Mouse (Mus musculus) midbrain, embryonic 13.5 days (tissue): ENCODE data around the gene Borcs5. TPM values are rescaled to one million over a fixed set of nuclear protein-coding genes. Genes with fewer than 3 reads are reported as not detected.
"Not testable (repeated sequence)": the region's sequence is repeated elsewhere in the genome, so short reads cannot be mapped to it uniquely, and the experiment has no call there.

ENCODE experiments used
- ATAC-seq: fragments of 200-750 bp; cut with Nextera tagmentation; 2 replicates; pipeline ENCODE4 v1.8.0; 2017; ENCODE audit warnings: mild to moderate bottlenecking, moderate TSS enrichment, moderate library complexity
- H3K27ac ChIP-seq: fragments of 300-500 bp; sonication (generic); 2 replicates; pipeline ENCODE4 v1.5.1; 2015; ENCODE audit warnings: inconsistent platforms, mild to moderate bottlenecking, moderate library complexity
- H3K27me3 ChIP-seq: fragments of 300-500 bp; sonication (generic); 2 replicates; pipeline ENCODE4 v1.6.1; 2015; ENCODE audit warnings: mild to moderate bottlenecking, inconsistent platforms
- H3K36me3 ChIP-seq: fragments of 300-500 bp; sonication (generic); 2 replicates; pipeline ENCODE4 v1.6.1; 2015; ENCODE audit warnings: mild to moderate bottlenecking, inconsistent platforms
- H3K4me1 ChIP-seq: fragments of 300-500 bp; sonication (generic); replicated peaks from 2 replicates; pipeline ENCODE4 v1.6.1; 2015; ENCODE audit warnings: inconsistent platforms
- H3K4me2 ChIP-seq: fragments of 300-500 bp; sonication (generic); replicated peaks from 2 replicates; pipeline ENCODE4 v1.6.1; 2015; ENCODE audit warnings: moderate library complexity, mild to moderate bottlenecking, inconsistent platforms
- H3K4me3 ChIP-seq: fragments of 300-500 bp; sonication (generic); replicated peaks from 2 replicates; pipeline ENCODE4 v1.5.1; 2015; ENCODE audit warnings: mild to moderate bottlenecking, inconsistent platforms
- H3K9ac ChIP-seq: fragments of 300-500 bp; sonication (generic); replicated peaks from 2 replicates; pipeline ENCODE4 v1.6.1; 2015; ENCODE audit warnings: mild to moderate bottlenecking, inconsistent platforms
- H3K9me3 ChIP-seq: fragments of 300-500 bp; sonication (generic); 2 replicates; pipeline ENCODE4 v1.6.1; 2016; ENCODE audit warnings: mild to moderate bottlenecking, inconsistent platforms
- WGBS: fragments of 180-500 bp; shearing (Covaris S2); methylation state at CpG from one replicate; pipeline ENCODE4 v1.1.7; 2015; 5-methylcytosine and 5-hydroxymethylcytosine counted together
- polyA plus RNA-seq: library from polyadenylated mRNA; unstranded; fragments of >200 nt; fragmentation: Nextera tagmentation; extraction: Ambion mirVana; gene quantifications from 2 replicates; pipeline ENCODE4 v1.2.1, GENCODE M21; 2015

Borcs5 gene
- polyA plus RNA-seq, 1 experiment from 2014 or later, result 48.6 TPM

GRCm38 (mm10) chr6:134659108-134659958, 20.0 kb downstream of the Borcs5 start:
- H3K36me3 ChIP-seq, result no peaks in the 10 kb centered on the region
- H3K4me2 ChIP-seq, result no peak overlapping the region
- no peak overlapping the region for H3K9ac ChIP-seq
- H3K27ac ChIP-seq, result no peak overlapping the region
- ATAC-seq, result peak; percentile 92
- H3K4me1 ChIP-seq, result no peaks in the 10 kb centered on the region
- H3K9me3 ChIP-seq, result no peaks in the 10 kb centered on the region
- no peak overlapping the region for H3K4me3 ChIP-seq
- H3K27me3 ChIP-seq, result no peaks in the 10 kb centered on the region
- 22% methylated on average over 9 of the region's 9 CpGs for WGBS

- Histone ChIP-seq H3K27me3 (no peaks in the 10 kb centered on the region), H3K9ac (no peak overlapping the region), H3K27ac (no peak overlapping the region), H3K4me3 (no peak overlapping the region), H3K36me3 (no peaks in the 10 kb centered on the region), H3K9me3 (no peaks in the 10 kb centered on the region), H3K4me2 (no peak overlapping the region), H3K4me1 (no peaks in the 10 kb centered on the region)
- ATAC-seq, result no peak
- whole genome bisulfite sequencing, result 84% methylated on average over 8 of the region's 8 CpGs
Observed at GRCm38 (mm10) chr6:134660714-134661406, 21.6 kb downstream of the Borcs5 start.

- H3K4me3 ChIP-seq, result no peak overlapping the region
- ATAC-seq, result no peak
- H3K27me3 ChIP-seq, result no peaks in the 10 kb centered on the region
- no peaks in the 10 kb centered on the region for H3K36me3 ChIP-seq
- no peak overlapping the region for H3K9ac ChIP-seq
- WGBS, result 83% methylated on average over 5 of the region's 5 CpGs
- no peaks in the 10 kb centered on the region for H3K9me3 ChIP-seq
- H3K4me1 ChIP-seq, result 0 out of 2 replicates have a peak, but pooled peaks cover 2% of the 10 kb centered on the region
- no peak overlapping the region for H3K27ac ChIP-seq
- H3K4me2 ChIP-seq, result no peak overlapping the region
Observed at GRCm38 (mm10) chr6:134664573-134664972, 25.3 kb downstream of the Borcs5 start.

GRCm38 (mm10) chr6:134665817-134666216, 26.5 kb downstream of the Borcs5 start:
- H3K4me3 ChIP-seq, result no peak overlapping the region
- no peaks in the 10 kb centered on the region for H3K36me3 ChIP-seq
- no peaks in the 10 kb centered on the region for H3K9me3 ChIP-seq
- no peak for ATAC-seq
- H3K4me2 ChIP-seq, result no peak overlapping the region
- no peak overlapping the region for H3K9ac ChIP-seq
- WGBS, result 87% methylated on average over 9 of the region's 9 CpGs
- no peaks in the 10 kb centered on the region for H3K27me3 ChIP-seq
- 0 out of 2 replicates have a peak, but pooled peaks cover 2% of the 10 kb centered on the region for H3K4me1 ChIP-seq
- no peak overlapping the region for H3K27ac ChIP-seq

GRCm38 (mm10) chr6:134668519-134668918, 29.2 kb downstream of the Borcs5 start:
- WGBS, result 89% methylated on average over 2 of the region's 2 CpGs
- Histone ChIP-seq H3K27me3 (no peaks in the 10 kb centered on the region), H3K9me3 (no peaks in the 10 kb centered on the region), H3K9ac (no peak overlapping the region), H3K4me3 (no peak overlapping the region), H3K36me3 (no peaks in the 10 kb centered on the region), H3K4me1 (peaks cover 7% of the 10 kb centered on the region; the same call in 1 of the 2 replicates), H3K27ac (no peak overlapping the region), H3K4me2 (no peak overlapping the region)
- no peak for ATAC-seq

- ATAC-seq, result no peak
- H3K4me2 ChIP-seq, result no peak overlapping the region
- 81% methylated on average over 6 of the region's 6 CpGs for WGBS
- H3K4me1 ChIP-seq, result peaks cover 7% of the 10 kb centered on the region; the same call in 1 of the 2 replicates
- H3K9me3 ChIP-seq, result no peaks in the 10 kb centered on the region
- H3K27ac ChIP-seq, result no peak overlapping the region
- H3K36me3 ChIP-seq, result no peaks in the 10 kb centered on the region
- H3K9ac ChIP-seq, result no peak overlapping the region
- H3K4me3 ChIP-seq, result no peak overlapping the region
- no peaks in the 10 kb centered on the region for H3K27me3 ChIP-seq
Observed at GRCm38 (mm10) chr6:134669179-134669865, 30.0 kb downstream of the Borcs5 start.

- no peak overlapping the region for H3K4me3 ChIP-seq
- H3K36me3 ChIP-seq, result no peaks in the 10 kb centered on the region
- ATAC-seq, result no peak
- 59% methylated on average over 4 of the region's 4 CpGs for WGBS
- H3K4me2 ChIP-seq, result no peak overlapping the region
- no peaks in the 10 kb centered on the region for H3K9me3 ChIP-seq
- no peaks in the 10 kb centered on the region for H3K27me3 ChIP-seq
- H3K27ac ChIP-seq, result no peak overlapping the region
- no peak overlapping the region for H3K9ac ChIP-seq
- peaks cover 7% of the 10 kb centered on the region; the same call in 1 of the 2 replicates for H3K4me1 ChIP-seq
Observed at GRCm38 (mm10) chr6:134670881-134671411, 31.6 kb downstream of the Borcs5 start.

GRCm38 (mm10) chr6:134673712-134674111, 34.4 kb downstream of the Borcs5 start:
- H3K4me2 ChIP-seq, H3K27ac ChIP-seq, H3K4me1 ChIP-seq, H3K36me3 ChIP-seq, H3K27me3 ChIP-seq, H3K9me3 ChIP-seq, H3K9ac ChIP-seq, H3K4me3 ChIP-seq, ATAC-seq: not testable (repeated sequence)
- 83% methylated on average over 8 of the region's 8 CpGs for WGBS

- no peak for ATAC-seq
- WGBS, result 88% methylated on average over 4 of the region's 4 CpGs
- H3K9ac ChIP-seq, result no peak overlapping the region
- H3K4me2 ChIP-seq, result no peak overlapping the region
- H3K27me3 ChIP-seq, result no peaks in the 10 kb centered on the region
- H3K36me3 ChIP-seq, result no peaks in the 10 kb centered on the region
- H3K4me3 ChIP-seq, result no peak overlapping the region
- H3K4me1 ChIP-seq, result 0 out of 2 replicates have a peak, but pooled peaks cover 2% of the 10 kb centered on the region
- no peaks in the 10 kb centered on the region for H3K9me3 ChIP-seq
- H3K27ac ChIP-seq, result no peak overlapping the region
Observed at GRCm38 (mm10) chr6:134677504-134677903, 38.2 kb downstream of the Borcs5 start.

GRCm38 (mm10) chr6:134678037-134678436, 38.7 kb downstream of the Borcs5 start:
- Histone ChIP-seq H3K9me3 (no peaks in the 10 kb centered on the region), H3K4me2 (no peak overlapping the region), H3K27ac (no peak overlapping the region), H3K4me3 (no peak overlapping the region), H3K27me3 (no peaks in the 10 kb centered on the region), H3K4me1 (0 out of 2 replicates have a peak, but pooled peaks cover 2% of the 10 kb centered on the region), H3K36me3 (no peaks in the 10 kb centered on the region), H3K9ac (no peak overlapping the region)
- 85% methylated on average over 3 of the region's 3 CpGs for WGBS
- ATAC-seq, result no peak

GRCm38 (mm10) chr6:134679330-134679729, 40.0 kb downstream of the Borcs5 start:
- H3K4me2 ChIP-seq, H3K9ac ChIP-seq, H3K4me3 ChIP-seq, ATAC-seq, H3K27ac ChIP-seq, H3K9me3 ChIP-seq, H3K4me1 ChIP-seq, H3K36me3 ChIP-seq, H3K27me3 ChIP-seq: not testable (repeated sequence)
- WGBS, result 92% methylated on average over 4 of the region's 4 CpGs
